Mouse (Mus musculus): ENCODE data around the gene Nup210l.
A peak's percentile ranks its signal among the peaks of the same experiment; 100 is the strongest.
"Not testable (repeated sequence)": the region's sequence is repeated elsewhere in the genome, so short reads cannot be mapped to it uniquely, and the experiment has no call there.

Nup210l gene

GRCm38 (mm10) chr3:90222941-90223340 lies 119.0 kb downstream of the Nup210l start:
- no peak for DNase-seq (ENCODE audit: low spot score)

DNA sequence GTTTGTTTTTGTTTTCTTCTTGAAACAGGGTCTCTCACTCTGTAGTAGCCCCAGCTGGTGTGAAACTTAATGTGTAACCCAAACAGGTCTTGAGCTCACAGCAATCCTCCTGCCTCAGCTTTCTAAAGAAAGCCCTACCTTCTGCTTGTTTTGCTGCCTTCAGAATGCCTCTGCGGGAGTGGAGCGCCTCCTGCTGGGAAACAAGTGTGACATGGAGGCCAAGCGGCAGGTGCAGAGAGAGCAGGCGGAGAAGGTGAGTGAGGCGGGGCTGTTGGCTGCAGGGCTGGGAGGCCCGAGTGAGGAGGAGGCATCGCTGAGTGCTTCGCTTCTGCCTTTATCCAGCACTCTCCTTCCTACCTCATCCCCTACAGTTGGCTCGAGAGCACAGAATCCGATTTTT lies 120.4 kb downstream of the Nup210l start:
- no peak for DNase-seq (ENCODE audit: low spot score)

DNA sequence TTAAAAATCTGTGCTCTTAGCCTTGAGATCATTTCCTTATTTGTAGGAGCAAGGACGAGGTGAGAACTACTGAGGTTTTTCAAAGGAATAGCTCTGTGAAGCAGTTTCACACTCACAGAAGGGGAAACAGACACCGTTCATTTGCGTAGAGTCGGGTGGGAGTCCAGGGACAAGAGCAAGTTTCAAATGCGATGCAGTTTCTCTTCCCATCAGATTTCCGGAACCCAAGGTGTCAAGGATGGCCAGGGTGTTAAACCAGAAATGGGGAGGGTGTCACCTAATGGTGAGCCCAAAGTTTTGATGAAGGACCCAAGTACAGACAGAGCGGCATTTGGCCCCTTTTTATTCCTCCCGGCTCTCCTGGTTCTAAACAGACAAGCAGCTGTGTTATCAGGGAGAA lies 127.1 kb downstream of the Nup210l start:
- DNase-seq (ENCODE audit: low spot score): no peak

GRCm38 (mm10) chr3:90231507-90232333 lies 127.8 kb downstream of the Nup210l start, which contains the start of gene Jtb:
TSS of gene Jtb (plus strand) at chr3:90231597.
- DNase-seq (ENCODE audit: low spot score): peak; percentile 94

DNA sequence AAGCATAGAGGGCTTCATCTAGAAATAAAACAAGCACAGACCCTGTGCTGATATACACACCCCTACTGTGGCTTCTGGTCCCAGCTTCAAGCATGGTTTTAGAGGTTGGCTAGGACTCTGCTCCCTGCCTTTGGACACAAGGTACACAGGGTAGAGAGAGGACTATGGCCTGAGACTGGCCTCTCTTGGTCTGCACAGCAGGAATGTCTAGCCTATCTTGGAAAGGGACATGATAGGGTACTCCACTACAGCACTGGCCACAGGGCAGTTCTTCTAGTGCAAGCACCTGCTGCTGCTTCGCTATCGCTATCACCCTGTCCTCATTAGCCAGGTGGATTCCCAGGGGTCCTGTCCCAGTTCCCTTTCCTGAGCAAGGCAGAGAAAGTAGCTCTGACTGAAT lies 137.3 kb downstream of the Nup210l start:
- DNase-seq (ENCODE audit: low spot score): no peak

- DNase-seq (ENCODE audit: low spot score): no peak
Observed at GRCm38 (mm10) chr3:90241669-90242358, 137.9 kb downstream of the Nup210l start.

DNA sequence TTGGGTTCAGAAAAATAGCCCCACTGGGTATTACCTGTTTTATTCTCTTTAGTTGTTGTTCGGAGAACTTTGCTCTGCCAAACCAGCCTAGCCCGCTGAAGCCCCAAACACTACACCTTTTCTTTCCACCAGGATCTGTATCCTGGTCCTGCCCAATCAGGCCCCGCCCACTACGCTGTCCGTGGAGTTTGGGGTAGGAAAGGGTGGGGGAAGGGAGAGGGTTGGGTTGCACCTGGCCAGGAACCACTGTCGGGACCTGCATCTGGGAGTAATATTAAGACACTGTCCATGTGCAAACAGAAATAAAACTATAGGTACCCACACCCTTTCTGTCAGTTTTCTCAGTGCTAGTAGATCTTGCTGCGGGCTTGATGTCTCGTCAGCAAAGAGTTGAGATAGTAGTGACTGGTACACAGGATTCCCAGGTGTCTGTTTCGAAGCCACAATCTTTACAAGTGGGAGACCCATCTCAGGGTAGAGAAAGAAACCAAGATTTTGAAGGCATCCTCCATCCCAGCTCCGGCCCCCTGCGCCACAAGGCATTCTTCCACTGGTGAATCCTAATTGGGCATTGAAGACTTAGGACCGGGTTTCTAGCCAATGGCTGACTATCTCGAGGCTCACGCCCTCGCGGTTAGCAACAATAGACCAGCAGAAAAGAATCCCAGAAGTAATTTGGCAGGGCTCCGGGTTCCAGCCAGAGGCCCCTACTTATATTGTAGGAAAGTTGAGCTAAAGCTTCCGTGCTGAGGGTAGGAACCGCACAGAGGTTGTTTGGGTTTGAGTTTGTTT lies 139.2 kb downstream of the Nup210l start, which contains the start of gene Creb3l4:
Gene Creb3l4 (minus strand): TSS at position 529 of the 792 bp plus-strand sequence.
- DNase-seq (ENCODE audit: low spot score): peak; percentile 33

- DNase-seq (ENCODE audit: low spot score): no peak
Observed at GRCm38 (mm10) chr3:90245406-90245805, 141.5 kb downstream of the Nup210l start.

DNA sequence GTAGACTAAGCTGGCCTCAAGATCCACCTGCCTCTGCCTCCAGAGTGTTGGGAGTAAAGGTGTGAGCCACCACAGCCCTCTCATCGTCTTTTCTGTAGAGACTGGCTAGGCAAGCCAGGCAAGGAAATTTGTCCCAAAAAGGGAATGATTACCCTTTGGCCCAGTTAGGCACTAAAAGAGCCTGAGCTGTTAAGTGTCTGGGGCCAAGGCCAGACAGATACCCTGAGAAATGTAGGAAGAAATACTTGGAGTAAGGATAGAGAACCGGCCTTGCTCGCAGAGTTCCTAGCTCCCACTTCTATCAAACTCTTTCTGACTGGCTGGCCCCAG lies 143.7 kb downstream of the Nup210l start:
- no peak for DNase-seq (ENCODE audit: low spot score)

DNA sequence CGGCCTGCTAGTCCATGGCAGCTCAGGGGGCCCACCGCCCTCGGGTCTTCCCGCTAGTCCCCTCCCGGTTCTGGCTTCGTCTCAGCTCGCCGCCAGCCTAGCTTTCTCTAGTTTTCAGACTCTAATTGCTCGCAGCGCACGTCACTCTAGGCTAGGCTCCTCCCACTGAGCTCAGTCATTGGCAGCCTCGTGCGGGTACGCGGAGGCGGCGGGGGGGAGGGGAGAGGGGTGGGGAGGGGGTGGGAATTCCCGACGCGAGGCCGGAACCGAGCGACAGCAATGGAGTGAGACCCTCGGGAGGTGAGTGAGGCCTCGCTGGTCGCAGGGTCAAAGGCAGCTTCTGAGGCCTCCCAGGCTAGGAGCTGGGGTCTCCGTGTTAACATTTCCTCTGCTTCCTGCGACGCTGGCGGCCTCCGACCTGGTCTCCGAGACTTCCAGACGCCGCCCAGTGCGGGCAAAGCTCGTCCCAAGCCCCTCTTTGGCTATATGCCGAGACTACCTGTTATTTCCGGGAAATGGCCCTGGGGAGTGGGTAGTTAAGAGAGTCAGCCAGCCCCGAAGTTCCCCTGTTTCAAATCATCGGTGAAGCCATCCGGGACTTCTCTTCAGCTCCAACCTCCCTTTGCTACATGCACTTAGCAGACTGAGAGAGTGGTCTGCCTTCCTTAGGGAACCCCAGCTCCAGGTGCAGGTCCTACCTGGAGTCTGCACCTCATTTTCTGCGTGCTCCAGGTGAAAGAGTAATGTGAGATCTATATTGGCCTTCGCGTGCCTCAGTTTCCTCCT lies 144.2 kb downstream of the Nup210l start, which contains the start of gene Slc39a1:
Gene Slc39a1 (plus strand): TSS at position 213 of the 786 bp plus-strand sequence.
- peak; percentile 97 for DNase-seq (ENCODE audit: low spot score)

DNA sequence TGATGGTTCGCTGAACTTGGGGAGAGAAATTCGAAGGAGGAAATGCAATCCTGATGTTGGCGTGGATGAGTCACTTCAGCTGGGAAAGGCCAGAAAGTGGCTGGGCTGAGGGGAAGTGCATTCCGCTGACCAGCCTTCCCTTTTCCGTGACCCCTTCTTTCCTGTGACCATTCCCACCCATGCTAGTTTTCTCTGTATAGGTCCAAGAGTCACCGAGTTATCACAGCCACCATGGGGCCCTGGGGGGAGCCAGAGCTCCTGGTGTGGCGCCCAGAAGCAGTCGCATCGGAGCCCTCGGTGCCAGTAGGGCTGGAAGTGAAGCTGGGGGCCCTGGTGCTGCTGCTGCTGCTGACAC lies 144.8 kb downstream of the Nup210l start:
- DNase-seq (ENCODE audit: low spot score): peak; percentile 49

DNA sequence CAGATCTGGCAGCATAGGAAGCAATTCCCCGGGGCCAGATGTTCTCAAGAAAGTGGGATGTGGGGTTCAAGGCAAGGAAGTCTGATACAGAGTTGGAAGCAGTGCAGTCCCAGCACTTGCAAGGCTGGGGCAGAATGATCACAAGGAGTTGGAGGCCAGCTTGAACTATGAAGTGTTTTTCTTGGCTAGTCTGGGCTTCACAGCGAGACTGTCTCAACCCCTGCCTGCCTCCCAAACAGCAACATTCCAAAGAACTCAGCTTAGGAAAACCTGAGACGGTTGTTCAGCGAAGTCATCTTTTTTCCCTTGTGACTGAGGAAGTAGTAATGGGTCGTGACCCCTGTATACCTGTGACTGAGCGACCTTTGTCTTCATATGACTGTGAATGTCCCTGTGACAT lies 146.9 kb downstream of the Nup210l start:
- DNase-seq (ENCODE audit: low spot score): peak; percentile 30

DNA sequence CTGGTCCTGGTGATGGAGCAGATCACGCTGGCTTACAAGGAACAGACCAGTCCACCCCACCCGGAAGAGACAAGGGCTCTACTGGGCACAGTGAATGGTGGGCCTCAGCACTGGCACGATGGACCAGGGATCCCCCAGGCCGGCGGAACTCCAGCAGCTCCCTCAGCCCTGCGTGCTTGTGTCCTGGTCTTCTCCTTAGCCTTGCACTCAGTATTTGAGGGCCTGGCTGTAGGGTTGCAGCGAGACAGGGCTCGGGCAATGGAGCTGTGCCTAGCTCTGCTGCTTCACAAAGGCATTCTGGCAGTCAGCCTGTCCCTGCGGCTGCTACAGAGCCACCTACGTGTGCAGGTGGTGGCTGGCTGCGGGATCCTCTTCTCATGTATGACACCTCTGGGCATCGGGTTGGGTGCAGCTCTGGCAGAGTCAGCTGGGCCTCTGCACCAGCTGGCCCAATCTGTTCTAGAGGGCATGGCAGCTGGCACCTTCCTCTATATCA lies 147.8 kb downstream of the Nup210l start:
- not testable (repeated sequence) for DNase-seq (ENCODE audit: low spot score)

- DNase-seq (ENCODE audit: low spot score): not testable (repeated sequence)
Observed at GRCm38 (mm10) chr3:90252659-90253058, 148.7 kb downstream of the Nup210l start.

DNA sequence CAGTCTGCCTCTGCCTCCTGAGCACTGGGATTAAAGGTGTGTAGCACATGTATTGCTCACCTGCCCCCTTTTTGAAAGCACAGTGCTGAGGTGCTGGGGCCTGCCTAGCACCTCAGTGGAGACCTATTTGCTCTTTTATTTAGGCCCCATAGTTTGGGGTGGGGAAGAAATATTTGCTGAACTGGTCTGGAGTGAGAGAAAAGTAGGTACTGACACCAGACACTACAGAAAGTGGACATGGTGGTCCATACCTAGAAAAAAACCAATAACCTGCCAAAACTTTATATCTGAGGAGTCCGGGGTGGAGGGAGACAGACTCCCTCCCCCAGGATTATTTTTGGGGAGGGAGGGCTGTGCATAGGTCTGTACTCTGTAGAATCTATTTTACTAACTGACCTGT lies 149.2 kb downstream of the Nup210l start:
- not testable (repeated sequence) for DNase-seq (ENCODE audit: low spot score)

DNA sequence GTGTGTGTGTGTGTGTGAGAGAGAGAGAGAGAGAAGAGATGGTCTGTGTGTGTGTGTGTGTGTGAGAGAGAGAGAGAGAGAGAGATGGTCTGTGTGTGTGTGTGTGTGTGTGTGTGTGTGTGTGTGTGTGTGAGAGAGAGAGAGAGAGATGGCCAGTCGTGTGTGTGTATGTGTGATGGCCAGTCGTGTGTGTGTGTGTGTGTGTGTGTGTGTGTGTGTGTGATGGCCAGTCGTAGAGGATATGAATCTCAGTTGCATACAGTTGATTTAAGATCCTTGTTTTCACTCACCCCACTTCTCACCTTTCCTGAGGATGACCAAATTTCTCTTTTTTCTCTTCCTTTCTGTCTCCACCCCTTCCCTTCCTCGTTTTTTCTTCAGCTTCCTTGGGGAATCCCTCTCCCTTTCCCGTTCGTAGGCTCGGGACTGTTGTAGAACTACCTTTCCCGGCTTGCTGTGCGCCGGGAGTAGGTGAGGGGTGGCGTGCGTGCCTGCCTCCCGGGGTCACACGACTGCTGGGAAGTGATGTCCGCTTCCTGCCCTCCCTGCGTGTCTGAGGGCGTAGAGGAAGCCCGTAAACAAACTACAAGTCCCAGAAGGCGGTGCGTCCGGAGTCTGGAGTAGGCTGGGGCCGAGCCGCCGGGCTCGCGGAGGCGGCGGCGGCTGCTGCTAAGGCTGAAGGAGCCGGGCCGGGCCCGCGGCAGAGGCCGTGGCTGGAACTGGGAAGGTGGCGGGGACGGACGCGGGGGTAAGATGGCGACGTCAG lies 149.9 kb downstream of the Nup210l start, which contains the start of gene Crtc2:
Gene Crtc2 (plus strand): TSS at position 511 of the 766 bp plus-strand sequence.
- peak; percentile 97 for DNase-seq (ENCODE audit: low spot score)

- DNase-seq (ENCODE audit: low spot score): no peak
Observed at GRCm38 (mm10) chr3:90254419-90255193, 150.7 kb downstream of the Nup210l start.

DNA sequence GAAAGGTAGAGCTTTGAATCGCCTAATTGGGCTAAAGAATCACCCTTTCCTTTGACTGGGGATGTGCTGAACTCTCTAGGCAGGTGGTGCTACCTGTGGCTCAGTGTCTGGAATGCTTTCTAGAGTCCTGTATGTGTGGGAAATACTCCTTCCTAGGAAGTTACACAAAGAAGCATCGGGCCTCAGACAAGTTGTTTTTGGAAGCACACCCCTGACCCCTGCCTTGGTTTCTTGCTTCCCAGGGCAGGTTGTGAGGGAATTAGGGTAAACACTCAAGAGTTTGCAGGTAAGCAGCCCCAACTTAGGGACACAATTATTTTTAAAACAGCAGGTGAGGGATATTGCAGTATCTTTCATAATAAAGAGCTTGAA lies 151.2 kb downstream of the Nup210l start:
- DNase-seq (ENCODE audit: low spot score): no peak

DNA sequence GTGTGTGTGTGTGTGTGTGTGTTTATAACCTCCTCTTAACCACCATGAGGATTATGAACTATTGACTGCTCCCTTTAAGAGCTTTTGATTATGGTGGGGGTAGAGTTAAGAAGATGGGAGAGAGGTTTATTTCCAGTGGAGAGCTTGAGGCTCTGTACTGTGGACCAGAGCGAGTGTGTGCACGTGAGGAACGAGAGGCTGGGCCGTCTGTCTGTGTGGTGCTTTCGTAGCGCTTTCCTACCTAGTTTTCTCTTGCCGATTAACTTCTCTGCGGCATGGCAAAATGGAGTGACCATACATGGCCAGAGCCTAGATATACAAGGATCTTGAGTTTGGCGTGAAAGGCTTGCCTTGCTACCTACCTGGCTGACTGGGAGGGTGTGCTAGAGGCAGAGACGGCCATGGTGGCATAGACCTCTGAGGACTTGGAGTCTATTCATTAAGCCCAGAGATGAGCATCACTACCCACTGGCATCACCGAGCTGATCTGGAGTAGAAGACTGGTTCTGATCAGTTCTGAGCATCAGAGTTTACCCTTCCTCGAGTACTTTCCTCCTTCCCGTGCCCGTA lies 151.9 kb downstream of the Nup210l start:
- DNase-seq (ENCODE audit: low spot score): no peak

Measured in yolk sac, embryonic 10.5 days (tissue).